Mouse (Mus musculus): Measurements from ENCODE around the gene Npr1. TPM values are rescaled to one million over a fixed set of nuclear protein-coding genes. Genes with fewer than 3 reads are reported as not detected.

Npr1 gene
- polyA plus RNA-seq, 1 experiment from 2014 or later = 4.0 TPM

DNA sequence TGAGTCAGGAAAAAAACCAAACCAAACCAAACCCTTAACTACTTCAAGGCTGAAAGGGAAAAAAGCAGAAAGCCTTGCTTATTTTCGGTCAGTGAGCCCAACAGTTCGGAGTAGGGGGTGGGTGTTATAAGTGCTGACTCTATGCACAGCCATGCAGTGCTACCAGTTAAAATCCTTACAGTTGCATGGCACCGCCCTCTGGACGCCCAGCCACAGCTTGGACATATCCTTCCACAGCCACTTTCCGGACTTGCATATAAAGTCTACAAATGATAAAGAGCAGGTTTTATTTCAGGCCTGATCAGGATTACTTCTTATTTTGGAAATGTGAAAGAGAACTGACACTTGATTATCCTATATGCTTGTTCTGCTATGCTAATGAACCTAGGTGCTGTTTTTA, 39.5 kb upstream of the Npr1 start:
- ATAC-seq (ENCODE audit: low read depth) (no peak), DNase-seq (no peak)
- H3K36me3 ChIP-seq = peaks cover 71% of the 10 kb centered on the region
- H3K9me3 ChIP-seq (replicated peaks) = no peaks in the 10 kb centered on the region
- no peak overlapping the region for H3K27ac ChIP-seq
- H3K27me3 ChIP-seq = no peaks in the 10 kb centered on the region
- 89% methylated on average over 5 of the region's 5 CpGs for WGBS (ENCODE audit: insufficient replicate concordance)
- no peak overlapping the region for H3K9ac ChIP-seq
- H3K4me3 ChIP-seq (replicated peaks) = no peak overlapping the region
- H3K4me1 ChIP-seq (replicated peaks) = peaks cover 20% of the 10 kb centered on the region
- no peak overlapping the region for H3K4me2 ChIP-seq

DNA sequence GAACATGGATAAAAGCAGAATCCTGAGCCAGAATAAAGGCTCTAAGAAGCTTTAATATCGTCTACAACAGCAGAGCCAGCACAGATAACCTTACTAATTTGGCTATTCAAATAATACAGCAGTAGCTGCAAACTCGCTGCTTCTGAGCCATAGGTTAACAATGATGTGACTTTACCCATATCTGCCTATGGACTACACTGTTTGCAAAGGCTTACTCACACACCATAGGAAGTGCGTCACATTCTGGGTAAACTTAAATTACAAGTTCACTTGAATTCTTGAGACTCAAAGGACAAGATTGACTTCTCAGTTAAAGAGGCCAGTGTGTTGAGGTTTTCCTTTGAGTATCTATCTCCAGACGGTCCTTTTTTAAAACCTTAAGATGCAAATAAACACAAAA, 37.8 kb upstream of the Npr1 start:
- DNase-seq = no peak
- Histone ChIP-seq H3K9ac (no peak overlapping the region), H3K9me3 (replicated peaks) (no peaks in the 10 kb centered on the region), H3K4me2 (no peak overlapping the region), H3K4me1 (replicated peaks) (peaks cover 16% of the 10 kb centered on the region), H3K27ac (no peak overlapping the region), H3K36me3 (peaks cover 88% of the 10 kb centered on the region), H3K27me3 (no peaks in the 10 kb centered on the region), H3K4me3 (replicated peaks) (no peak overlapping the region)
- WGBS (ENCODE audit: insufficient replicate concordance) = 82% methylated on average over 4 of the region's 4 CpGs
- ATAC-seq (ENCODE audit: low read depth) = no peak

GRCm38 (mm10) chr3:90497597-90497996, 31.9 kb upstream of the Npr1 start:
- no peaks in the 10 kb centered on the region for H3K27me3 ChIP-seq
- H3K9me3 ChIP-seq (replicated peaks) = no peaks in the 10 kb centered on the region
- no peak overlapping the region for H3K9ac ChIP-seq
- no peak overlapping the region for H3K4me3 ChIP-seq (replicated peaks)
- no peak overlapping the region for H3K4me2 ChIP-seq
- H3K27ac ChIP-seq = no peak overlapping the region
- peaks cover 82% of the 10 kb centered on the region for H3K36me3 ChIP-seq
- H3K4me1 ChIP-seq (replicated peaks) = no peaks in the 10 kb centered on the region
- ATAC-seq (ENCODE audit: low read depth) (no peak), DNase-seq (no peak)

DNA sequence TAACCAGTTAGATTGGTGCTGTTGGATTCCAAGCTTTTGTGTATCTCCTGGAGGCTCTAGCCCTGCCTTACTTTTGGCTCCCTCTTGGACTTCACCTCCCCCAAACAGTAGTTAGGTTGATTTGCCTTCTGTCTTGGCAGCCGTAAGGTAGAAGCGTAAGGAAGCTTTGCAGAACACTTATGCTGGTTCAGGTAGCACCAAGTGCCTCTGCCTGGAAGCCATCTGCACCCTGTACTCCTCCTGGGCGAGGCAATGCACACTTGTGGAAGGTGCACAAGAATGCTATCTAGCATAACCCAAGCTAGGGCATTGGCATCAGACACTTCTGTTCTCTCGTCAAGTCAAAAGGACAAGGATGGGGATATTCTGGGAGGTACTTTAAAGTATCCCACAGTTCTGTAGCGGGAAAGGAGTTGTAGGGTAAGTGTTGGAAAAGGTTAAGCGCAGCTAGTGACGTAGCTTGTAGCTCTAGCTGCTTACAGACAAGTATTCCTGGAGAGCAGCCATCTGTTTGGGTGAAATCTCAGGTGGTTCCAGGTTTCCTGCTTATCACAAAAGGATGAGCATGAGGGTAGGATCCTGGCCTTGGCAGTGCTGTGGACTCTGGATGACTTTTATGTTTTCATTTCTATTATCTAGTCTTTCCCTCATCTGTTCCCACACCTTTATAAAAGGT, 30.3 kb upstream of the Npr1 start:
- Histone ChIP-seq H3K9me3 (replicated peaks) (no peaks in the 10 kb centered on the region), H3K4me3 (replicated peaks) (no peak overlapping the region), H3K4me2 (no peak overlapping the region), H3K27me3 (no peaks in the 10 kb centered on the region), H3K4me1 (replicated peaks) (peaks cover 5% of the 10 kb centered on the region; the same call in 1 of the 2 replicates), H3K9ac (no peak overlapping the region), H3K36me3 (peaks cover 66% of the 10 kb centered on the region), H3K27ac (no peak overlapping the region)
- 92% methylated on average over 7 of the region's 7 CpGs for WGBS (ENCODE audit: insufficient replicate concordance)
- DNase-seq = no peak
- no peak for ATAC-seq (ENCODE audit: low read depth)

DNA sequence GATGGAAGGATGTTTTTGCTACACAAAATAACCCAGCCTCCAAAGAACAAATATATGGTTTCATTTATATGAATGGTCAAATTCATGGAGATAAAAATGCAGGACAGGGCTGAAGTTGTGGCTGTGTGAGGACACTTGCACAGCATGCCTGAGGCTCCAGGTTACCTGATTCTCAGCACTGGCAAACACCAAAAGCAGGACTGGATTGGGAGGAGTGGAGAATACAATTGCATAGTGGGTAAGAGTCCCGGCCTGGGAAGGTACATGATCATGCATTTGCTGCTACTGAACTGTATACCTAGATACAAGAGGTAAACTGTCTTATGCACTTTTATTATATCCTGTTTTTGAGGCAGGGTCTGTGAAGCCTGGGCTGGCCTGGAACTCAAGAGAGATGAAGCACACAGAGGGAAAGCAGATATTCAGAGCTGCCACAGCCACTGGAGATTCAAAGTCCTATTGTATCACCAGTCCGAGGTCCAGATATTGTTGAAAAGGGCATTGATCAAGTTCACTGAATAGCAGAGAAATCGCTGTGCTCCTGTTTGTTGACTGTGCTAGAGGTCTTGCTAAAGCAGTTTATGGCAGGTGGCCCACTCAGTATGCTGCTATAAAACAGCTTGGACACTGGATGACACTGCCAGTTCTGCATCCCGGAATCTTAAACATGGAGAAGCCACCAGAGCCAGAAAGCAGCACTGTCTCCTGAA, 28.3 kb upstream of the Npr1 start:
- no peak for ATAC-seq (ENCODE audit: low read depth)
- peak overlapping the region; percentile 8; the same call in 1 of the 2 replicates for H3K27ac ChIP-seq

DNA sequence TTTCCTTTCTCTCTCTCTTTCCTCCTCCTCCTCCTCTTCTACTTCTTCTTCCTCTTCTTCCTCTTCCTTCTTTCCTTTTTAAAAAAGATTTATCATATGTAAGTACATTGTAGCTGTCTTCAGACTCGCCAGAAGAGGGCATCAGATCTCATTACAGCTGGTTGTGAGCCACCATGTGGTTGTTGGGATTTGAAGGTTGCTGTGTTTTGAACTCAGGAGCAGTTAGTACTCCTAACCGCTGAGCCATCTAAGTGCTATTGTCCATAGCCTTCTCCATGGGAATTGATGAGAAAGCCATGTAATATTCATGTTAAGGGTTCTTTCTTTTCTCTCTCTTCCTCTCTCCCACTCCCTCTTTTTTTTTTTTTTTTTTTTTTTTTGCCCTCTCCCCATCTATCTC, 25.7 kb upstream of the Npr1 start:
- peak overlapping the region; percentile 52 for H3K4me2 ChIP-seq
- 0 out of 2 replicates have a peak overlapping the region, but pooled peaks have one; percentile 12 for H3K4me3 ChIP-seq (replicated peaks)
- H3K9me3 ChIP-seq (replicated peaks) = no peaks in the 10 kb centered on the region
- peaks cover 21% of the 10 kb centered on the region for H3K4me1 ChIP-seq (replicated peaks)
- peak; percentile 26 for DNase-seq
- H3K27me3 ChIP-seq = no peaks in the 10 kb centered on the region
- ATAC-seq (ENCODE audit: low read depth) = no peak
- 30% methylated on average over 2 of the region's 2 CpGs for WGBS (ENCODE audit: insufficient replicate concordance)
- H3K9ac ChIP-seq = no peak overlapping the region
- no peak overlapping the region for H3K27ac ChIP-seq
- H3K36me3 ChIP-seq = peaks cover 52% of the 10 kb centered on the region

More for the DNA sequence above, 28.3 kb upstream of the Npr1 start:
- Histone ChIP-seq H3K4me1 (replicated peaks) (peaks cover 20% of the 10 kb centered on the region), H3K36me3 (peaks cover 55% of the 10 kb centered on the region), H3K27me3 (no peaks in the 10 kb centered on the region), H3K4me2 (no peak overlapping the region), H3K4me3 (replicated peaks) (no peak overlapping the region), H3K9me3 (replicated peaks) (no peaks in the 10 kb centered on the region), H3K9ac (peak overlapping the region; percentile 26; the same call in 1 of the 2 replicates)
- WGBS (ENCODE audit: insufficient replicate concordance) = 53% methylated on average over 4 of the region's 4 CpGs
- DNase-seq = no peak

DNA sequence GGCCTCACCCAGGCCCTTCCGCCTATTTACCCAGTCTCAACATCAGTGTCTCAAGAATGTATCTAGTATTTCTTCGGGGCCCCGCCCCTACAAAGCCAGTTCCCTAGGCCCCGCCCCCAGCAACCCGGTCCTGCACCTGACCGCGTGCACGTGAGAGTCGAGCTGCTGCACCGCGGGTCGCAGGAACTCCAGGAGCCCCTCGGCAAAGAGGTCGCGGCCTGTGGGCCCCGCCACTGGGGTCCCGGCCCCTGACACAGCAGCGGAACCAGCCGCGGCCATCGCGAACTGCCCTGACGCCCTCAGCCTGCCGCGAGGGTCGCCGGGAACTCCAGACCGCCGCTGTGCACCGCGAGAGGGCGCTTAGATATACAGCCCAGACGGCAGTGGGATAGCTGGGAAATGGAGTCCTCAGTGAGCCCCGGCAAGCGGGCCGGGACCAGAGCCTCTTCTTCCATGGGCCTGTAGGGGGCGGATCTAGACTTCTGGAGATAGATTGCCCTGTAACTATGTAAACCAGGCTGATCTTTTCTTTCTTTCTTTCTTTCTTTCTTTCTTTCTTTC, 25.1 kb upstream of the Npr1 start, which contains the start of gene Snapin:
TSS of gene Snapin (minus strand) at position 338 of the 561 bp plus-strand sequence.
- ATAC-seq (ENCODE audit: low read depth) = peak; percentile 99
- no peaks in the 10 kb centered on the region for H3K9me3 ChIP-seq (replicated peaks)
- peak; percentile 95 for DNase-seq
- peak within 1 kb of the TSS; percentile 83 for H3K9ac ChIP-seq
- H3K36me3 ChIP-seq = peaks cover 52% of the 10 kb centered on the region
- H3K4me1 ChIP-seq (replicated peaks) = peaks cover 21% of the 10 kb centered on the region
- peak within 1 kb of the TSS; percentile 72 for H3K27ac ChIP-seq
- H3K27me3 ChIP-seq = no peaks in the 10 kb centered on the region
- under 1% methylated on average over 37 of the region's 37 CpGs for WGBS (ENCODE audit: insufficient replicate concordance)
- H3K4me3 ChIP-seq (replicated peaks) = peak within 1 kb of the TSS; percentile 84
- peak within 1 kb of the TSS; percentile 72 for H3K4me2 ChIP-seq

DNA sequence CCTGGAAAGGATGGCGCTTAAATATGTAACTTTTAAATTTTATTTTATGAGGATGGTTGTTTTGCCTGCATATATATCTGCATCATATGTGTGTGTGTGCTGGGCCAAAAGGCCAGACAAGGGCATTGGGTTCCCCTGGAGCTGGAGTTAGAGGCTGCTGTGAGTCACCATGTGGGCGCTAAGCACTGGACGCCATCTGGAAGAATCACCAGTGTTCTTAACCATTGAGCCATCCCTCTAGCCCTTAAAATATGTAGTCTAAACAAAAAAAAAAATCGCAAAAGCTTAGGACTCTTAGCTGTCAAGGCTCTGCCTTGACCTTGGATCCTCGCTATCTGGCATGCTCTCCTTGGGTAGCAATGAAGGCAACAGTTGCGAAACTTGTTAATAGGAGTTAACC, 22.9 kb upstream of the Npr1 start:
- WGBS (ENCODE audit: insufficient replicate concordance) = 84% methylated on average over 6 of the region's 6 CpGs
- DNase-seq = no peak
- Histone ChIP-seq H3K9me3 (replicated peaks) (no peaks in the 10 kb centered on the region), H3K4me1 (replicated peaks) (peaks cover 21% of the 10 kb centered on the region), H3K4me2 (no peak overlapping the region), H3K4me3 (replicated peaks) (no peak overlapping the region), H3K27me3 (no peaks in the 10 kb centered on the region), H3K27ac (no peak overlapping the region; the same call in 1 of the 2 replicates), H3K9ac (no peak overlapping the region), H3K36me3 (peaks cover 57% of the 10 kb centered on the region)
- ATAC-seq (ENCODE audit: low read depth) = no peak

DNA sequence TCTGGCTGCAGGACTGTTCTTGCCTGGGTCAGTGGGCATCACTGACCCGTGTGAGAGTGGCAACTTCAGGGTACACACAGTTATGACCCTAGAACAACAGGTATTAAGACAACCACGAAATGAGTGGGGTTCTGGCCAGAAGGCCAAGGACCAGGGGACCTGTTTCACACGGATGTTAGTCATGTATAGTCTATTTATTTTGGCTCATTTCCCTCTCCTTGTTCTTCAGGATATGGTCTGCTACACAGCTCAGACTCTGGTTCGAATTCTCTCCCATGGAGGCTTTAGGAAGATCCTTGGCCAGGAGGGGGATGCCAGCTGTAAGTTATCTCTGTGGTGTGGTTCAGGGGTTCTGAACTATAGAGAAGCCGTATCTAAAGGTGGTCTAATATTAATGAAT, 21.3 kb upstream of the Npr1 start:
- no peaks in the 10 kb centered on the region for H3K27me3 ChIP-seq
- no peak overlapping the region for H3K27ac ChIP-seq
- no peak overlapping the region for H3K4me3 ChIP-seq (replicated peaks)
- DNase-seq (no peak), ATAC-seq (ENCODE audit: low read depth) (no peak)
- no peak overlapping the region for H3K4me2 ChIP-seq
- H3K4me1 ChIP-seq (replicated peaks) = peaks cover 21% of the 10 kb centered on the region
- peaks cover 73% of the 10 kb centered on the region for H3K36me3 ChIP-seq
- H3K9me3 ChIP-seq (replicated peaks) = no peaks in the 10 kb centered on the region
- H3K9ac ChIP-seq = no peak overlapping the region
- WGBS (ENCODE audit: insufficient replicate concordance) = 81% methylated on average over 5 of the region's 5 CpGs

GRCm38 (mm10) chr3:90475831-90476611, 10.4 kb upstream of the Npr1 start, which contains the start of gene Ilf2:
Ilf2 (plus strand) TSS chr3:90476126.
- Histone ChIP-seq H3K4me2 (peak within 1 kb of the TSS; percentile 84), H3K36me3 (peaks cover 33% of the 10 kb centered on the region), H3K4me1 (replicated peaks) (peaks cover 25% of the 10 kb centered on the region), H3K9ac (peak within 1 kb of the TSS; percentile 92), H3K27ac (peak within 1 kb of the TSS; percentile 85), H3K27me3 (no peaks in the 10 kb centered on the region), H3K9me3 (replicated peaks) (no peaks in the 10 kb centered on the region), H3K4me3 (replicated peaks) (peak within 1 kb of the TSS; percentile 86)
- peak; percentile 95 for DNase-seq
- ATAC-seq (ENCODE audit: low read depth) = peak; percentile 98
- 0% methylated on average over 45 of the region's 45 CpGs for WGBS (ENCODE audit: insufficient replicate concordance)
